Mouse (Mus musculus): Measurements from ENCODE around the gene Rps6ka2. TPM values are rescaled to one million over a fixed set of nuclear protein-coding genes. Genes with fewer than 3 reads are reported as not detected.

Rps6ka2 gene
- polyA plus RNA-seq, 1 experiment from 2014 or later = 25.2 TPM

DNA sequence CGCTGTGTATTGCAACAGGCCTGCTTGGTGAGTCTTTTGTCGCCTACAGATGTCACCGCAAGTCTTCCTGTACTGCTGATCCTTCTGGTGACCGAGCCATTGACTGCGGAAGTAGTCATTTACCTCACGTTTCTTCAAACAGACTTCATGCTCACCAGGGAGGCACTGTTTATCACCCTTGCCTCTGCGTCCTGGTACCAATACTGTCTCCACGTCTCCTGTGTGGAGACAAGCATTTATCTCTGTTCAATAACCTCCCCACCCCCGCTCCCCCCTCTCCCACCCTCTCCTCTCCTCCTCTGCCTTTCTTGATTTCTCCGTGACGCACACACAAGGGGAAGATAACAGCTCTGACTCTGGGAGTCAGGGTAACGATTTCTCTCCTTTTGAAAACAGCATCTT is 22.0 kb upstream of the Rps6ka2 start:
- Histone ChIP-seq H3K4me3 (no peak overlapping the region), H3K27ac (no peak overlapping the region), H3K4me1 (no peaks in the 10 kb centered on the region), H3K9me3 (replicated peaks) (no peaks in the 10 kb centered on the region), H3K27me3 (ENCODE audit: low read depth, poor library complexity, severe bottlenecking) (0 out of 2 replicates have a peak, but pooled peaks cover 4% of the 10 kb centered on the region), H3K36me3 (no peaks in the 10 kb centered on the region)
- no peak for DNase-seq (ENCODE audit: low spot score)
- 52% methylated on average over 12 of the region's 12 CpGs for WGBS

DNA sequence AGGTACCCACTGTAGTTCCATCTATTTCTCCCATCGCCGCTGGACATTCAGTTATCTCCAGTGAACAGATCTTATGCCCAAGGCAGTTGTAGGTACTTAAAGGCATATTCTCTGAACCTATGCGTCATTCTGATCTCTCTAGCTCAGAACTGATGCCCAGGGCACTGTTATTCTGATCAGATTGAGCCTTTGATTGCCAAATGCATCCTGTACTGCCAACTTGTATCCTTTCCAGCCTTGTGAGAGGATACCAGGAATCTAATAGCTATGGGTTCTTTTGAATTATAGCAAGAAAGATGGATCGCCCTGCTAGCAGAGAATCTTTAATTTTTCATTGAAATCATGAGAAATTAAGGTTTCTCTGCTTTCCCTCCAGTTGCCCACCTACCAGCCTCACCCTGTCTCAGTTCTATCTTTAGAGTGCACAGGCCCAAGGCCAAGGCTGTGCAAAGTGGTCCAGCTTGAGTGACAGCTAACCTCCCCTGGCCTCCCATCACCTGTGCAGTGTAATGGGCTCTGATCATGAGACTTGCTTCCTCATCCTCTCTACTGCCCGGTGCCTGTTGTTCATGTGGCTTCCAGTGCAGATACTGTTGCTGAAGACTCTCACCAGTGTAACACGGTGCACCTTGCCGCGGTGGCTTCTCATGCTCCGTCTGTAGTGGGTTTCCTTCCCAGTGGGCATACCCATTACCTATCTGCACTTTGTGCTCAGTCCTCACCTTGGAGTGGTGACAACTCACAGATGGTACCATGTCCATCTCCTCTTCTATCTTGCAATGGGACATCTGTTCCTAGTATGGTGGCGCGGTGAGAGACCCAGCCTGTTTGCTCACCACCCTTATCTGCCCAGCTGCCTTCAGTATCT is 20.4 kb upstream of the Rps6ka2 start:
- no peaks in the 10 kb centered on the region for H3K4me1 ChIP-seq
- H3K27ac ChIP-seq = no peak overlapping the region
- no peak for DNase-seq (ENCODE audit: low spot score)
- WGBS = 95% methylated on average over 11 of the region's 11 CpGs
- no peaks in the 10 kb centered on the region for H3K36me3 ChIP-seq
- H3K27me3 ChIP-seq (ENCODE audit: low read depth, poor library complexity, severe bottlenecking) = 0 out of 2 replicates have a peak, but pooled peaks cover 4% of the 10 kb centered on the region
- no peak overlapping the region for H3K4me3 ChIP-seq
- H3K9me3 ChIP-seq (replicated peaks) = no peaks in the 10 kb centered on the region

GRCm38 (mm10) chr17:7151446-7152100 is 18.3 kb upstream of the Rps6ka2 start:
- 87% methylated on average over 6 of the region's 6 CpGs for WGBS
- DNase-seq (ENCODE audit: low spot score) = no peak
- no peaks in the 10 kb centered on the region for H3K9me3 ChIP-seq (replicated peaks)
- H3K27ac ChIP-seq = no peak overlapping the region
- no peaks in the 10 kb centered on the region for H3K4me1 ChIP-seq
- no peak overlapping the region for H3K4me3 ChIP-seq
- no peaks in the 10 kb centered on the region for H3K36me3 ChIP-seq
- 0 out of 2 replicates have a peak, but pooled peaks cover 3% of the 10 kb centered on the region for H3K27me3 ChIP-seq (ENCODE audit: low read depth, poor library complexity, severe bottlenecking)

DNA sequence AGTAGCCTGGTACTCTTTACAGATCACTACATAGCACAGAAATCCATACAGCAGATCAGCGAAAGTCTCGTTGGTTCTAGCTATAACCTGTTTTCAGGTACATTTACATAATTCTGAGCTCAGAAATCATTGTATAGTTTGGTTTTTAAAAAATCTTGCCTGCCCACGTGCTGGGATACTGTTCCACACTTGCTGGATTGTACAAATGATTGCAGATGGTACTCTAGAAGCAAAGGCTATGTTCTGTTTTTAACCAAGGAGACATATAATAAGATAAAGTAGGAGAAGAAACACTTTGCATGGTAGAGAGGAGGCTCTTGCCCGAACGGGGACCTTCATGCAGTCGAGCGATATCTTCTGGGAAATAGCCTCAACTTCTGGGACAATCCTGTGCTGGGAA is 17.3 kb upstream of the Rps6ka2 start:
- no peaks in the 10 kb centered on the region for H3K4me1 ChIP-seq
- WGBS = 91% methylated on average over 7 of the region's 7 CpGs
- H3K4me3 ChIP-seq = no peak overlapping the region
- no peaks in the 10 kb centered on the region for H3K27me3 ChIP-seq (ENCODE audit: low read depth, poor library complexity, severe bottlenecking)
- no peak for DNase-seq (ENCODE audit: low spot score)
- no peaks in the 10 kb centered on the region for H3K36me3 ChIP-seq
- no peaks in the 10 kb centered on the region for H3K9me3 ChIP-seq (replicated peaks)
- H3K27ac ChIP-seq = no peak overlapping the region

GRCm38 (mm10) chr17:7163955-7164354 is 6.0 kb upstream of the Rps6ka2 start:
- Histone ChIP-seq H3K36me3 (no peaks in the 10 kb centered on the region), H3K27me3 (ENCODE audit: low read depth, poor library complexity, severe bottlenecking) (no peaks in the 10 kb centered on the region), H3K4me3 (no peak overlapping the region), H3K4me1 (peaks cover 20% of the 10 kb centered on the region), H3K9me3 (replicated peaks) (no peaks in the 10 kb centered on the region), H3K27ac (no peak overlapping the region)
- DNase-seq (ENCODE audit: low spot score) = no peak
- WGBS = 64% methylated on average over 3 of the region's 3 CpGs

DNA sequence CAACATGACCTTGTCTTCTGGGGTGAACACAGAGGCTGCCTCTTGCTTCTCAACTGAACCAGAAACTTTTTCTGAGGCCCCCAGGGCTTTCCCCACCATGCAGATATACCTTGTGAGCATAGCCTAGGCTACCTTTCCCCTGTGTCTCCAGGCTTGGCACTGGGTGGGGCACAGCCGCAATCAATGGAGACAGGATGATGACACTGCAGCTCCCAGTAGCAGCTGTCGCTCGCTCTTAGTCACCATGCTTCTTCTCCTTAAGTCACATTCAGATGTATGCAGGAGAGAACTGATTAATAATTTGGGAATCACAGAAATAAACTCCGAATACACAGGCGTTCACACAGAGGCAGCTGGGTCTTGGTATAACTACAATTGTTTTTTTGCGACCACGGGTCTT is 4.4 kb upstream of the Rps6ka2 start:
- Histone ChIP-seq H3K9me3 (replicated peaks) (no peaks in the 10 kb centered on the region), H3K27me3 (ENCODE audit: low read depth, poor library complexity, severe bottlenecking) (no peaks in the 10 kb centered on the region), H3K4me3 (no peak overlapping the region), H3K4me1 (peaks cover 26% of the 10 kb centered on the region), H3K36me3 (no peaks in the 10 kb centered on the region), H3K27ac (no peak overlapping the region)
- WGBS = 95% methylated on average over 7 of the region's 7 CpGs
- DNase-seq (ENCODE audit: low spot score) = no peak

GRCm38 (mm10) chr17:7168961-7169626 is 821 bp upstream of the Rps6ka2 start:
- H3K4me3 ChIP-seq = peak overlapping the region; percentile 87
- WGBS = 7% methylated on average over 15 of the region's 15 CpGs
- H3K27ac ChIP-seq = peak overlapping the region; percentile 93
- H3K27me3 ChIP-seq (ENCODE audit: low read depth, poor library complexity, severe bottlenecking) = no peaks in the 10 kb centered on the region
- peaks cover 49% of the 10 kb centered on the region for H3K4me1 ChIP-seq
- DNase-seq (ENCODE audit: low spot score) = peak; percentile 37
- no peaks in the 10 kb centered on the region for H3K9me3 ChIP-seq (replicated peaks)
- no peaks in the 10 kb centered on the region for H3K36me3 ChIP-seq

DNA sequence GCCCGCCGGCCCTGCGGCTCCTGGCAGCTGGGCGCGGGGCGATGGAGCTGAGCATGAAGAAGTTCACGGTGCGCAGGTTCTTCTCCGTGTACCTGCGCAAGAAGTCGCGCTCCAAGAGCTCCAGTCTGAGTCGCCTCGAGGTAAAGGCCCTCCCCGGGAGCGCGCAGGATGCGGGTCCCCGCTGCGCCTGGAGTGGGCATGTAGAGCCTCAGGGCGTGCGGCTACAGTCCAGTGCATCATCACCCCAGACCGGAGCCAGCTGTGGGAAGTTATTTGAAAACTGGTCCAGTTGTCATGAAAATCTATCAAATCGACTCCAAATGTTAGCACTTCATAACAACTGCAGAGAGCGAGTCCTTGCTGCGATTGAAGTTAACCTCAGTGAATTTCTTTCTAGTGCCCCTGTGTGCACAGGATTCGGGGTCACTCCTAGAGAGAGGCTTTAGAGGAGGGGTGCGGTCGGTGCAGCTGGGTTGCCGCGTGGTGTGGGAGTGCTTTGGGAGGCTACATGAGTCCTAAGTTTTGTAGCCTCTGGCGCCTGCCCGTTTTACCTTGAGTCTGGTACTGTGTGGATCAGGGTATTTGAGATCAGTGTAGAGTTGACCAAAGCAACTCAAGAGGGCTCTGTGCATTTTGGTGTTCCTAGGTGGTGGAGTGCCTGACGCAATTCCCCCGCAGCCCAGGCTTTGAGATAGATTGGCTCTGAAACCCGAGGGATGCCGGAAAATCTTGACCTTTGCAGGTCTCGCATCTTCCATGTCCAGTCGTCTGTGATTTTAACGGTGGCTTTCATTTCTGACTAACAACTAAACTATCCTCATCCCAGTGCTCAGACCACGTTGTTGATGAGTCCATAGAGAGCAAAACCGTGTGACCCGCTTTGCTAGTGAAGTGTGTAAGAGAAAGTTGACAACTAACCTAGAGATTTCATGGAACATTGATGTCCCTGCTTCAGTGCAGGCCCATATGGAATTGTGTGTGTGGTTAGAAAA is 685 bp downstream of the Rps6ka2 start:
- DNase-seq (ENCODE audit: low spot score) = no peak
- 2% methylated on average over 43 of the region's 43 CpGs for WGBS

GRCm38 (mm10) chr17:7173331-7174028 is 3.6 kb downstream of the Rps6ka2 start:
- no peaks in the 10 kb centered on the region for H3K36me3 ChIP-seq
- no peaks in the 10 kb centered on the region for H3K9me3 ChIP-seq (replicated peaks)
- no peaks in the 10 kb centered on the region for H3K27me3 ChIP-seq (ENCODE audit: low read depth, poor library complexity, severe bottlenecking)
- H3K27ac ChIP-seq = no peak overlapping the region
- 53% methylated on average over 15 of the region's 15 CpGs for WGBS
- no peak overlapping the region for H3K4me3 ChIP-seq
- H3K4me1 ChIP-seq = peaks cover 48% of the 10 kb centered on the region
- no peak for DNase-seq (ENCODE audit: low spot score)

More for the DNA sequence above, 685 bp downstream of the Rps6ka2 start:
- Histone ChIP-seq H3K4me1 (peaks cover 46% of the 10 kb centered on the region), H3K9me3 (replicated peaks) (no peaks in the 10 kb centered on the region), H3K27me3 (ENCODE audit: low read depth, poor library complexity, severe bottlenecking) (no peaks in the 10 kb centered on the region), H3K4me3 (peak overlapping the region; percentile 87), H3K27ac (peak overlapping the region; percentile 93), H3K36me3 (no peaks in the 10 kb centered on the region)

DNA sequence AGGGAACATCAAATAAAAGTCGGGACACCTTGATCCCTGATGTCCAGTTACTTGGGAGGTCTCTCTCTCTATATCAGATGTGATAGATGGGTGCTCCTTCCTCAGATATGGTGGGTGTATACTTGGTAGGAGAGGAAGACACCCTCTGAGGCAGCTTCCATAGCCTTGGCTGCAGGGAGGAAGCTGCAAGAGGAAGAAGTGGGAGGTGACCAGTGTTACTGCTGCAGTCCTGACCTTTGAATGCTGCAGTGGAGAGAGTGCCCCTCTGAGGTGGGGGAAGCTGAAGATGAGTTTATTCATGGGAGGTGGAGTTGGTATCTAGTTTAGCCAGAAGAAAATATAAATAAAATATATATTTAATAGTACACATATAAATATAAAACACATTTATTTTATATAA is 5.4 kb downstream of the Rps6ka2 start:
- WGBS = 88% methylated on average over 1 of the region's 1 CpGs

DNA sequence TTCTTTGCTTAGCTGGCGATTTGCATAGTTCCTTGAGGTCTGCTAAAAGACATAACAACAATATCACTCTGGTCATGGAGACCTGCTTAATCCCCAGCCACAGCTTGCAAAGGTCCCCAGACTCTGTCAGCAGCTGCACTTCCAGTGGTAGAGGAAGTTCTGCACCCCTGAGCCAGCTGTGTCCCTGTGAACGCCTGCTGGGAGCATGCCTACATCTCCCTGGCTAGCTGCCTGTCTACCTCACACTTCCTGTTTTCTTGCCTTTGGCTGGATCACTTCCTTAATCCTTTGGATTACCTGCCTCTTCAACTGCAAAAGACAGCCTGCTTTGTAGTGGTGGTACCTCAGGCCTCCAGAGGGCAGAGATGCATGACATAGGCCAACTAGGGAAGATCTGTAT is 6.5 kb downstream of the Rps6ka2 start:
- H3K4me3 ChIP-seq = no peak overlapping the region
- H3K9me3 ChIP-seq (replicated peaks) = no peaks in the 10 kb centered on the region
- peaks cover 39% of the 10 kb centered on the region for H3K4me1 ChIP-seq
- 33% methylated on average over 2 of the region's 2 CpGs for WGBS
- H3K27me3 ChIP-seq (ENCODE audit: low read depth, poor library complexity, severe bottlenecking) = no peaks in the 10 kb centered on the region
- no peaks in the 10 kb centered on the region for H3K36me3 ChIP-seq
- H3K27ac ChIP-seq = peak overlapping the region; percentile 42; the same call in 1 of the 2 replicates
- no peak for DNase-seq (ENCODE audit: low spot score)

More for the DNA sequence above, 5.4 kb downstream of the Rps6ka2 start:
- no peak for DNase-seq (ENCODE audit: low spot score)
- no peaks in the 10 kb centered on the region for H3K36me3 ChIP-seq
- H3K9me3 ChIP-seq (replicated peaks) = no peaks in the 10 kb centered on the region
- no peak overlapping the region for H3K4me3 ChIP-seq
- no peaks in the 10 kb centered on the region for H3K27me3 ChIP-seq (ENCODE audit: low read depth, poor library complexity, severe bottlenecking)
- H3K27ac ChIP-seq = no peak overlapping the region
- H3K4me1 ChIP-seq = peaks cover 38% of the 10 kb centered on the region
